Mouse (Mus musculus): ENCODE results near the gene Dennd6b. TPM values are rescaled to one million over a fixed set of nuclear protein-coding genes. Genes with fewer than 3 reads are reported as not detected.

Dennd6b gene
- total RNA-seq, 1 experiment from 2014 or later = 5.0 TPM

Small RNA genes within 50 kb of the gene (microRNA-seq; reads per million reads assigned to microRNA genes)
- 0 to 0.43 reads per million in 2 experiments for gene Mir6958
- 0 reads per million in 2 experiments for gene Mir7118

Other genes starting within 250 kb of the Dennd6b start
- 0.11 TPM in 1 of 2 replicates, not detected in the other for gene Ttll8, start 242.1 kb downstream of the Dennd6b start, total RNA-seq (2021)
- 0.30 TPM in 1 of 2 replicates, not detected in the other for gene Mlc1, start 217.5 kb downstream of the Dennd6b start, total RNA-seq (2021)
- gene Mov10l1, start 213.6 kb downstream of the Dennd6b start, total RNA-seq (2021) = not detected in 2 replicates
- 0.52 and 1.6 TPM in 2 replicates for gene Panx2, start 136.8 kb downstream of the Dennd6b start, total RNA-seq (2021)
- 38.2 and 47.1 TPM in 2 replicates for gene Trabd, start 121.4 kb downstream of the Dennd6b start, total RNA-seq (2021)
- 29.3 and 35.4 TPM in 2 replicates for gene Selenoo, start 107.4 kb downstream of the Dennd6b start, total RNA-seq (2021)
- 13.3 and 15.7 TPM in 2 replicates for gene Tubgcp6, start 73.4 kb downstream of the Dennd6b start, total RNA-seq (2021)
- gene Hdac10, start 67.8 kb downstream of the Dennd6b start, total RNA-seq (2021) = 11.9 and 13.2 TPM in 2 replicates
- gene Mapk12, start 55.8 kb downstream of the Dennd6b start, total RNA-seq (2021) = 8.6 and 9.6 TPM in 2 replicates
- 5.3 and 6.4 TPM in 2 replicates for gene Mapk11, start 46.9 kb downstream of the Dennd6b start, total RNA-seq (2021)
- 83.2 and 110 TPM in 2 replicates for gene Plxnb2, start 15.7 kb downstream of the Dennd6b start, total RNA-seq (2021)
- 41.1 and 52.4 TPM in 2 replicates for gene Ppp6r2, start 15.1 kb upstream of the Dennd6b start, total RNA-seq (2021)
- gene Sbf1, start 118.8 kb upstream of the Dennd6b start, total RNA-seq (2021) = 74.0 and 99.4 TPM in 2 replicates
- gene Adm2, start 126.2 kb upstream of the Dennd6b start, total RNA-seq (2021) = not detected in 2 replicates
- gene Miox, start 137.9 kb upstream of the Dennd6b start, total RNA-seq (2021) = not detected in 2 replicates
- gene Lmf2, start 159.2 kb upstream of the Dennd6b start, total RNA-seq (2021) = 43.2 and 44.6 TPM in 2 replicates
- gene Ncaph2, start 159.2 kb upstream of the Dennd6b start, total RNA-seq (2021) = 83.3 and 85.8 TPM in 2 replicates
- 39.5 and 43.5 TPM in 2 replicates for gene Sco2, start 177.3 kb upstream of the Dennd6b start, total RNA-seq (2021)
- 0.68 and 4.5 TPM in 2 replicates for gene Tymp, start 180.5 kb upstream of the Dennd6b start, total RNA-seq (2021)
- 0.53 and 1.5 TPM in 2 replicates for gene Odf3b, start 182.8 kb upstream of the Dennd6b start, total RNA-seq (2021)
- gene Klhdc7b, start 188.4 kb upstream of the Dennd6b start, total RNA-seq (2021) = not detected in 2 replicates
- gene Syce3, start 214.0 kb upstream of the Dennd6b start, total RNA-seq (2021) = not detected in 2 replicates
- 525 and 569 TPM in 2 replicates for gene Cpt1b, start 229.4 kb upstream of the Dennd6b start, total RNA-seq (2021)
- 2.5 TPM in 2 replicates for gene C730034F03Rik, start 233.1 kb upstream of the Dennd6b start, total RNA-seq (2021)
- 11.0 and 11.5 TPM in 2 replicates for gene Gm44502, start 233.2 kb upstream of the Dennd6b start, total RNA-seq (2021)
- 98.6 and 101 TPM in 2 replicates for gene Chkb, start 233.4 kb upstream of the Dennd6b start, total RNA-seq (2021)